Mouse (Mus musculus): ENCODE measurements at regions not wholly inside any gene's neighbourhood (a gene's known extent, or its start where the extent isn't known, plus 50 kb on each side); places are given as distances from the start of the nearest gene placed in this dataset.

DNA sequence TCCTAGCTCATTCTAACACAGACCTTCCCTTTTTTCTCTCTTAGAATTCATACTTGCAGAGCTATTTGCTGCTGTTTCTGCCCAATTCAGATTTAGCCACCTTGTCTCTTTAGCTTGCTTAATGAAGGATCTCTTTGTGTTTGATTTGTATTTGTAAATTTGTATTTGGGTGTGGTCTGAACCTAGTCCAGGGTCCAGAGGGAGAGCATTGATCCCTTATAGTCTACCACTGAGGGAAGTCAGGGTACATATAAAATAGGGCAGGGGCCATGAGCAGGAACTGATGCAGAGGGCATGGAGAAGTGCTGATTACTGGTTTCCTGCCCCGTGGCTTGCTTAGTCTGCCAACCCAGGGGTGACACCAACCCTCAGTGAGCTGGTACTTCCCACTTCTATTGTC is 508.7 kb downstream of the Tm4sf1 start:
- H3K4me1 ChIP-seq (ENCODE audit: control insufficient read depth, insufficient read depth, low read length), result no peaks in the 10 kb centered on the region
- no peaks in the 10 kb centered on the region for H3K36me3 ChIP-seq (ENCODE audit: control insufficient read depth, insufficient read depth, low read length)
- WGBS, result 60% methylated on average over 1 of the region's 1 CpGs
- no peak for DNase-seq
- H3K27ac ChIP-seq (ENCODE audit: insufficient read depth, low read depth, low read length), result no peak overlapping the region
- TF ChIP-seq CTCF (conservative IDR thresholded peaks at IDR 0.05; ENCODE audit: insufficient read depth, insufficient read length, low read depth, low read length) (no peak), POLR2A (IDR thresholded peaks at IDR 0.05; ENCODE audit: low read depth, low read length) (no peak)
- H3K27me3 ChIP-seq (replicated peaks; ENCODE audit: control insufficient read depth, insufficient read depth, low read length), result no peaks in the 10 kb centered on the region; the same call in 1 of the 2 replicates
- H3K4me3 ChIP-seq (ENCODE audit: insufficient read depth, low read depth, low read length), result no peak overlapping the region

DNA sequence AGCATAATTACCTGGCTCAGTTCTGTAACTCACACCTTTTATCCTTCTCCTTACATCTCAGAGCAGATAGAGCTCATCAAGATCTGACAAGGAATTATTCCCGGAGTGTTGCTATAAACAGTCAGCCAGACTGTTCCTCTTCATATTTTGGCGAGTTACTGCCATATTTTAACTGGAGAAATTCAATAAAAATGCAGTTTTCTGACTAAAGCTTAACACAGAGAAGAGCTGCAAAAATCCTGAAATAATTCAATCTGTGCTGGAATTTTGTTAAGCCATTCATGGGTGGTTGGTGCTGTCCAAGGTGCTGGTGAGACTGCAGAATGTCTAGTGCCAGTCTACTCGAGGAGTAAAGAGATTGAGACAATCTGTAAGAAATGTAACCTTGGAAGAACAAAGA is 512.6 kb downstream of the Tm4sf1 start:
- H3K36me3 ChIP-seq (ENCODE audit: control insufficient read depth, insufficient read depth, low read length), result no peaks in the 10 kb centered on the region
- no peaks in the 10 kb centered on the region; the same call in 1 of the 2 replicates for H3K27me3 ChIP-seq (replicated peaks; ENCODE audit: control insufficient read depth, insufficient read depth, low read length)
- H3K4me1 ChIP-seq (ENCODE audit: control insufficient read depth, insufficient read depth, low read length), result no peaks in the 10 kb centered on the region
- peak; percentile 1 for DNase-seq
- H3K4me3 ChIP-seq (ENCODE audit: insufficient read depth, low read depth, low read length), result no peak overlapping the region
- H3K27ac ChIP-seq (ENCODE audit: insufficient read depth, low read depth, low read length), result no peak overlapping the region
- TF ChIP-seq POLR2A (IDR thresholded peaks at IDR 0.05; ENCODE audit: low read depth, low read length) (no peak), CTCF (conservative IDR thresholded peaks at IDR 0.05; ENCODE audit: insufficient read depth, insufficient read length, low read depth, low read length) (no peak)
- WGBS, result 31% methylated on average over 3 of the region's 3 CpGs

DNA sequence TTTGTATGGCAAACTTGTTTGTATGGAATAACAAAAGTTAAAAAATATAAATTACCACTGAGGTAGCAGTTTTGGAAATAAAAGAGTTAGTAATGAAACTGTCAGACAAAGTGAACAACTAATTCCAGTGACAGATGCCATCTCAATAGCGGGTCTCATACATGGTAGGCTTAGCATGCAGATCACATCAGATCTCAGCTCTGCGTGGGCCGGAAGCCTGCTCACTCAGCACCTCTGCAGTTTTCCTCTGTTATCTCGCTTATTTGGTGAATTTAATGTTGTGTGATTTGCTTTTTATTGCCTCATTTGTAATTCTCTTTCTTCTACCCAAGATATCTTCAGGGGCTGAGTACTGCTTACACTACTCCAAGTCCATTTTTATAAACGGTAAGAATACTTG is 527.9 kb downstream of the Tm4sf1 start:
- Histone ChIP-seq H3K4me3 (ENCODE audit: insufficient read depth, low read depth, low read length) (no peak overlapping the region), H3K27me3 (replicated peaks; ENCODE audit: control insufficient read depth, insufficient read depth, low read length) (no peaks in the 10 kb centered on the region), H3K4me1 (ENCODE audit: control insufficient read depth, insufficient read depth, low read length) (no peaks in the 10 kb centered on the region), H3K36me3 (ENCODE audit: control insufficient read depth, insufficient read depth, low read length) (no peaks in the 10 kb centered on the region), H3K27ac (ENCODE audit: insufficient read depth, low read depth, low read length) (no peak overlapping the region)
- WGBS, result 91% methylated on average over 5 of the region's 5 CpGs
- DNase-seq, result no peak
- TF ChIP-seq CTCF (conservative IDR thresholded peaks at IDR 0.05; ENCODE audit: insufficient read depth, insufficient read length, low read depth, low read length) (no peak), POLR2A (IDR thresholded peaks at IDR 0.05; ENCODE audit: low read depth, low read length) (no peak)

DNA sequence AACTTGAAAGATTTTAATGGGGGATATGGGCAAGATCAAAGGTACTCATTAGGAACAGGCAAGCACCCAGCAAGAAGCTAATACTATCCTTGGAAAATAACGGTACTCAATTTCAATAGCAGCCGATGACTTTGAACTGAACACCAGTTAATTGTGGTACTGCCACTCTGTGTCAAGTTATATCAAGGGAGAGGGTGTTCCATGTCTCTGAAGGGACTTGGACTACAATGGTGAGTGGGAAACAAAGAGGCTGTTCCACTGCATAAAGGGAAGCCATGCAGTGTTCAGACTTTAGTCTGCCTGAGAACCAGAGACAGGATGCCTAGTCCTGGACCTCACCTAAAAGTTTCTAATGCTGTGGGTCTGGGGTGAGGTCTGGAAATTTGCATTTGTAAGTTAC is 531.6 kb downstream of the Tm4sf1 start:
- no peak for DNase-seq
- no peak for TF ChIP-seq CTCF (conservative IDR thresholded peaks at IDR 0.05; ENCODE audit: insufficient read depth, insufficient read length, low read depth, low read length)
- no peak for TF ChIP-seq POLR2A (IDR thresholded peaks at IDR 0.05; ENCODE audit: low read depth, low read length)
- 81% methylated on average over 2 of the region's 2 CpGs for WGBS
- H3K27me3 ChIP-seq (replicated peaks; ENCODE audit: control insufficient read depth, insufficient read depth, low read length), result no peaks in the 10 kb centered on the region
- H3K27ac ChIP-seq (ENCODE audit: insufficient read depth, low read depth, low read length), result no peak overlapping the region
- H3K36me3 ChIP-seq (ENCODE audit: control insufficient read depth, insufficient read depth, low read length), result no peaks in the 10 kb centered on the region
- no peaks in the 10 kb centered on the region for H3K4me1 ChIP-seq (ENCODE audit: control insufficient read depth, insufficient read depth, low read length)
- no peak overlapping the region for H3K4me3 ChIP-seq (ENCODE audit: insufficient read depth, low read depth, low read length)

DNA sequence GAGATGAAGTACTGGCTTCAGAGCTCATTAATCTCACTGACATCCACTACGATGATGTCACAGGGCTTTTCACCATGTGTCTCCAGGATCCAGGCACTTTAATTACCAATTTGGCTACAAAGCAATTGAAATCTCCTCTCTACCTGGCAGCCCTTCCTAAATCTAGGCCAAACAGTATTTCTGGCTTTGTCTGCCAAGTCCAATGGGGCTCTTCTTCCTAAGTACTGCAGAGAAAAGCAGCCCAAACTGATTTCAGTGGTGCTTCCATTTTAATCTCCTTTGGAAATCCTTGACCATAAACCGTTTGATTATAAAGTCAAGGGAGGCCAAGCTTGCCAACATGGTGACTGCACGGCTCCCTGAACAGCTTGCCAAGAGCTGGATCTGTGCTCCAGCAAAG is 534.7 kb downstream of the Tm4sf1 start:
- no peak for DNase-seq
- H3K27ac ChIP-seq (ENCODE audit: insufficient read depth, low read depth, low read length), result no peak overlapping the region
- H3K4me1 ChIP-seq (ENCODE audit: control insufficient read depth, insufficient read depth, low read length), result no peaks in the 10 kb centered on the region
- H3K4me3 ChIP-seq (ENCODE audit: insufficient read depth, low read depth, low read length), result no peak overlapping the region
- no peaks in the 10 kb centered on the region for H3K27me3 ChIP-seq (replicated peaks; ENCODE audit: control insufficient read depth, insufficient read depth, low read length)
- TF ChIP-seq CTCF (conservative IDR thresholded peaks at IDR 0.05; ENCODE audit: insufficient read depth, insufficient read length, low read depth, low read length), result no peak
- TF ChIP-seq POLR2A (IDR thresholded peaks at IDR 0.05; ENCODE audit: low read depth, low read length), result no peak
- WGBS, result 85% methylated on average over 3 of the region's 3 CpGs
- H3K36me3 ChIP-seq (ENCODE audit: control insufficient read depth, insufficient read depth, low read length), result no peaks in the 10 kb centered on the region

DNA sequence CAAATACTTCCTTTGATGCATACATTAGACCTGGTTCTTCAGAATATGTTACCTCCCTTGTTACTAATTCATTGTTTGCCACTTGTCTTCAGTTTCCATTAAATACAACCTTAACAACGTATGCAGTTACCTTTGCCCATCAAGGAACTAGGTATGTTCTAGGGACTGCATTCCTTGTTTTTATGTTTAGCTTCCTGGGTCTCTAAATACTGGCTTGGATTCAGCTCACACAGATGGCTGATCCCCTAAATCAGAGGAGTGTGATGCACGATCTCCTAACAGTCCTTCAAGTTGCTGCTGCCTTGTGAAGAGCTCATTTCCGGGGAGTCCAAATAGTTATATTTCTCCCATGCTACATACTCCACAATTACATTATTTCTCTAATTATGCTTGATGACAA is 537.5 kb downstream of the Tm4sf1 start:
- no peak overlapping the region for H3K4me3 ChIP-seq (ENCODE audit: insufficient read depth, low read depth, low read length)
- no peak for DNase-seq
- H3K36me3 ChIP-seq (ENCODE audit: control insufficient read depth, insufficient read depth, low read length), result no peaks in the 10 kb centered on the region
- H3K27me3 ChIP-seq (replicated peaks; ENCODE audit: control insufficient read depth, insufficient read depth, low read length), result no peaks in the 10 kb centered on the region
- TF ChIP-seq CTCF (conservative IDR thresholded peaks at IDR 0.05; ENCODE audit: insufficient read depth, insufficient read length, low read depth, low read length) (no peak), POLR2A (IDR thresholded peaks at IDR 0.05; ENCODE audit: low read depth, low read length) (no peak)
- WGBS, result 85% methylated on average over 3 of the region's 3 CpGs
- H3K27ac ChIP-seq (ENCODE audit: insufficient read depth, low read depth, low read length), result no peak overlapping the region
- no peaks in the 10 kb centered on the region for H3K4me1 ChIP-seq (ENCODE audit: control insufficient read depth, insufficient read depth, low read length)

DNA sequence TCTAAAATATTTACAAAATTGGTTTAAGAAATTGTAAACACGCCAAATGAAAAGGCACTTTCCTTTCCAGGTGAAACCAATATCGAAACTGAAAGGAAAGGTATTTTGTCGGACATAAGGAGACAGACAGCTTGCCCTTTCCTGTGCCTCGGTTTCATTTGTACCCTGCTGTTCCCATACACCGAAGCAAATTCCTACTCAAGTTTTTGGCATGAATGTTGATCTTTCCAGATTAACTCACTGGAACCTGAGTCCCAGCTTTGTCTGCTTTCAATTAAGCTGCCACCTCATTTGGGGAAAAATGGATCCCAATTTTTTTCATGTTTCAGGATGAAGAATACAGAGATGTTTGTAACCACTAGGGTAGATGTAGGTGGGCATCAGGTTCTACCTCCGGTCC is 537.9 kb downstream of the Tm4sf1 start:
- no peak for DNase-seq
- H3K27me3 ChIP-seq (replicated peaks; ENCODE audit: control insufficient read depth, insufficient read depth, low read length), result no peaks in the 10 kb centered on the region
- no peak overlapping the region for H3K27ac ChIP-seq (ENCODE audit: insufficient read depth, low read depth, low read length)
- no peaks in the 10 kb centered on the region for H3K36me3 ChIP-seq (ENCODE audit: control insufficient read depth, insufficient read depth, low read length)
- no peaks in the 10 kb centered on the region for H3K4me1 ChIP-seq (ENCODE audit: control insufficient read depth, insufficient read depth, low read length)
- no peak overlapping the region for H3K4me3 ChIP-seq (ENCODE audit: insufficient read depth, low read depth, low read length)
- TF ChIP-seq POLR2A (IDR thresholded peaks at IDR 0.05; ENCODE audit: low read depth, low read length) (no peak), CTCF (conservative IDR thresholded peaks at IDR 0.05; ENCODE audit: insufficient read depth, insufficient read length, low read depth, low read length) (no peak)
- 93% methylated on average over 6 of the region's 6 CpGs for WGBS

DNA sequence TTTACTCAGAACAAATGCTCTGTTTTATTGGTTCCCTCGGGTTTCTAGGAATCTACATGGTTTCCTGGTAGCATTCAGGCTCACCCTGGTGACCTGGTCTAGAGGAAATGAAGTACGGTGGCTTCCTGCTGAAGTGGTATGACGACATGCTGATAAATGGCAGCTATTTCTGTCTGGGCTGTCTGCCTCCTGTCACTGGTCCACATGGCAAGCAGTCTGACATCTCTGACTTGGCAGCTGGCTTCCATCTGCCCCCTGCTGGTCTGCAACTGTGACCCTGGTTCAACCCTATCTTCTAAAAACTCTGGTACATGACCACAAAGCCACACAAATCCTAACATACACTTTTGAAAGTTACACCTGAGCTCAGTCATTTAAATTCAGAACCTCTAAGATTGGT is 548.1 kb downstream of the Tm4sf1 start:
- Histone ChIP-seq H3K4me1 (ENCODE audit: control insufficient read depth, insufficient read depth, low read length) (no peaks in the 10 kb centered on the region), H3K27ac (ENCODE audit: insufficient read depth, low read depth, low read length) (no peak overlapping the region), H3K36me3 (ENCODE audit: control insufficient read depth, insufficient read depth, low read length) (no peaks in the 10 kb centered on the region), H3K27me3 (replicated peaks; ENCODE audit: control insufficient read depth, insufficient read depth, low read length) (no peaks in the 10 kb centered on the region), H3K4me3 (ENCODE audit: insufficient read depth, low read depth, low read length) (no peak overlapping the region)
- 14% methylated on average over 3 of the region's 3 CpGs for WGBS
- TF ChIP-seq POLR2A (IDR thresholded peaks at IDR 0.05; ENCODE audit: low read depth, low read length), result no peak
- TF ChIP-seq CTCF (conservative IDR thresholded peaks at IDR 0.05; ENCODE audit: insufficient read depth, insufficient read length, low read depth, low read length), result peak; percentile 64
- peak; percentile 32 for DNase-seq

All from kidney, adult 2 months (tissue).